Mouse (Mus musculus): ENCODE measurements around the gene Fam196b.
A peak's percentile ranks its signal among the peaks of the same experiment; 100 is the strongest.

The Fam196b gene

GRCm38 (mm10) chr11:34406309-34406708 is 91.7 kb downstream of the Fam196b start:
- DNase-seq (ENCODE audit: low read depth), result no peak

DNA sequence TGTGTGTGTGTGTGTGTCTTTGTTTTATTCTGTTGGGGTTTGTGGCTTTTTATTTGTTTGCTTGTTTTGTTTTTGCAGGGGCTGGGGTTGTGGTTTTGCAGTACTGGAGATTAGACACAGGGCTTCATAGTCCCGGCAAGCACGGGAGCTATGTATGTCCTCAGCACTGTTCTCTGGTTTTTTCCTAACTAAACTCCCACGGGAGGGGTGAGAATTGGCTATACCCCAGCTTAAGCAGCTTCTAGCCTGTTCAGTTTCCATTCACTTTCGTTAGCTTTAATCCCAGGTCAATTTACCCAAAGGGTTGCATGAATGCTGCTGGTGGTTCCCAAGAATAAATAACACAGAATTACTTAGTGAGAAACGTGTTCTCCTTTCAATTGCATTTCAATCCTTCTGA is 92.2 kb downstream of the Fam196b start:
- no peak for DNase-seq (ENCODE audit: low read depth)

DNA sequence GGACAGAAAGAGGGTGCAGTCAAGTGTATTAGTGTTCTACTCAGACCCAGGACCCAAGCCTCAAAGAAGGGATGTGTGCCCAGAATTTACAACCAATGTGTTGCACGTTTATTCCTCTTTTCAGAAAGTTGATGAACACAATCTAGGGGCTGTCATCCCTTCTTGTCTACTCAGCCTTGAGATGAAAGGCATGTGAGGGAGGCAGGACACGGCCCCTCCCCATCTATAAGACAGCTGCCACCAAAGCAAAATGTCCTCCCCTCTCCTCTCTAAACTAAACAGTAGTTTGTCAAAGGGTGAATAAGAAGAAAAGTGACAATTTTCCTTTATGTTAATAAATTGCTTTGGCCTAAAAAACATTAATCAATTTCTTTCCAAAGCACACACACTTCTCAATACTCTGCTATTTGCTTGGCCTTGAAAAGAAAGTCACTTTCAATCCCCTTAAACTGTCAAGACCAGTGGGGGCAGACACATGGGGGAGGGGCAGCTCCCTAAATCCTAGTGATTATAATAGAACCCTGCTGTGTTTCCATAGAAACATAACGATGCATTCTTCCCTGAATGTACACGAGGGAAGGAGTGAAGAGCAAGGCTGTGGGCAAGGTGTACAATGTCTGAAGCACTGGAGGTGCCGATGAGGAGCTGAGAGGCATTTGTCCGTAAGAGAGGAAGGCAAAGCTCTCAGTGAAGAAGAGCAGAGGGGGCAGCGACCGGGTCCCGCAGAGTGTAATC is 101.4 kb downstream of the Fam196b start:
- DNase-seq (ENCODE audit: low read depth), result no peak

DNA sequence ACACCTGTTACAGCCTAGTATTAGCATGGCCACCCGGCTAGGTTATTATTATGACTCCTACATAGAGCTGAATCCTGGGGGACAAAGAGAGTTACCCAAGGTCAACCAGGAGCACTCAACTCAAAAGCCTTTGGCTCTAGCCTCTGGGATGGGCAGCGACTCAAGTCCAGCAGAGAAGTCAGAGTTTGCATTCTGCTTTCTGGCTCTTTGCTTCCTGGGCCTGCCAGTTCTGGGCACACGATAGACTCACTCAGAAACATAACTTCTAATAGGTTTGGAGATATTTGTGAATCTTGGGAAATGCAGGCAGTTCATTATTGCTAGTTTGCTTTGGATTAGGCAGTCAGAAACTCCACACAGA is 102.0 kb downstream of the Fam196b start:
- no peak for DNase-seq (ENCODE audit: low read depth)

- no peak for DNase-seq (ENCODE audit: low read depth)
These were observed 106.4 kb downstream of the Fam196b start for GRCm38 (mm10) chr11:34421061-34421460.

DNA sequence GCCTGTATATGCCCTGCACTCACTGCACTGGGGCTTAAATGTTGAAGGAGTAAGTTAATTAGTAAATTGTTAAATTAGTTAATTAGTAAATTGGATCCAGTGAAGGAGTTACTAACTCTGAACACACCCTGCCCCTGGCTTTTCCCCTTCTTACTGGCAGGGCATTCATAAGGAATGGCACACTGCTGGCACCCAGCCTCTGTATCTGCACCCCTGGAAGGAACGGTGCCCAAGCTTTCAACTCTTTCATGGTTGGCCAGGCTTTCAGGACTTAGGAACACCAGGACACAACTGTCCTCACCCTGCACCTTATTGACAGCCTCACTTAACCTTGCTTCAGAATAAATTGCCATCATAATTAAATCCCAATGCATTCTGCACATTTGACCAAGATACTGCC is 109.9 kb downstream of the Fam196b start:
- no peak for DNase-seq (ENCODE audit: low read depth)

GRCm38 (mm10) chr11:34427212-34427611 is 112.6 kb downstream of the Fam196b start:
- DNase-seq (ENCODE audit: low read depth), result no peak

GRCm38 (mm10) chr11:34430940-34431339 is 116.3 kb downstream of the Fam196b start:
- DNase-seq (ENCODE audit: low read depth), result no peak

- DNase-seq (ENCODE audit: low read depth), result no peak
These were observed 116.7 kb downstream of the Fam196b start for GRCm38 (mm10) chr11:34431371-34431770.

DNA sequence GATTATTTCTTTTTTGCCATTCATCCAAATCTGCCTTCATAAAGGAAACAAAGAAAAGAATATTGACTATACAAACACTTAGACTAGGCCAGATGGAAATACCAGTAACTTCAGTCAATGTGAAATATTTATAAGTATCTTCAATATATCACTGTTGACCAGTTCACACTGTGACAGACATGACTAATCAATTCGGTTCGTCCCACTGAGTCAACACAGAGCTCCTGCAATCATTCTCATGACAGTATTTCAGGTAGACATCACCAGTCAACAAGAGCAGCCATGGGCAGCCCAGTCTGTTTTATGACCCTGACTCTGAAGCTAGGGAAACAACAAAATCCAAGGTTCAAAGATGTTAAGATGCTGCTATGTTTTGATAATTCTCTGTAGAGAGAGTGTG is 117.4 kb downstream of the Fam196b start:
- no peak for DNase-seq (ENCODE audit: low read depth)

DNA sequence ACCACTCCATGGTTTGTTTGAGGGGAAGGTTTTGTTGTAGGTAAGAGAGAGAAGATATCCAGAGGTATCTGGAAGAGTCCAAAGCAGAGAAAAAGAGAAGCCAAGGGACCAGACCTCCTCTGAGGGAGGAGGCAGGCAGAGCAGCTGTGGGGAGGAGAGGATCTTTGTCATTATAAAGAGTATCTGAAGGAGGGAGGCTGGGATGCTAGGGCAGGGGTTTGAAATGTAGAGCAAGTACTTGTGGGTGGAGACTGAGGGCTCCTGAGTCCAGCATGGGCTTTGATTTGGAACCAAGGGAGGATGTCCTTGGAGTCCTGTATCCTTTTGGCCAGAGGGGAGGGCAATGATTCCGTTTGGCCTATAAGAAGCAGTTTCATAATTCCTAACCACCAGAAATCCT is 122.8 kb downstream of the Fam196b start:
- no peak for DNase-seq (ENCODE audit: low read depth)

DNA sequence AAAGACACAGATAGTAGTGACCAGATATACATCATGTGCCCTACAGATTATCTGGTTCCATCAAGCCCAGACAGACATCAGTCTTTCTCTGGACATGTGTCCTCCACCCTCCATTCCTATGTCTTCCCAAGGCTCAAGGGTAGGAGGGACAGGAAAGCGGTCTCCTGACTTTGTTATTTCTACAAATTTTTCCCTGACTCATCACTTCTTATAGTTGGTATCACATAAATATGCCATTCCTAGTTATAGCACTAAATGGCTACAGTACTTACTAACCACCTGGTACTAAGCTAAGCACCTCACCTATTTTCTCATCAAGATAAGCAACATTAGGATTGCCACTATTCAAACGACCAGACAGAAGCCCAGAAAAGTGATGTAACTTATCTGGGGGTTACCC is 123.8 kb downstream of the Fam196b start:
- DNase-seq (ENCODE audit: low read depth), result no peak

GRCm38 (mm10) chr11:34447891-34448290 is 133.3 kb downstream of the Fam196b start:
- peak; percentile 46 for DNase-seq (ENCODE audit: low read depth)

GRCm38 (mm10) chr11:34449944-34450343 is 135.3 kb downstream of the Fam196b start:
- no peak for DNase-seq (ENCODE audit: low read depth)

DNA sequence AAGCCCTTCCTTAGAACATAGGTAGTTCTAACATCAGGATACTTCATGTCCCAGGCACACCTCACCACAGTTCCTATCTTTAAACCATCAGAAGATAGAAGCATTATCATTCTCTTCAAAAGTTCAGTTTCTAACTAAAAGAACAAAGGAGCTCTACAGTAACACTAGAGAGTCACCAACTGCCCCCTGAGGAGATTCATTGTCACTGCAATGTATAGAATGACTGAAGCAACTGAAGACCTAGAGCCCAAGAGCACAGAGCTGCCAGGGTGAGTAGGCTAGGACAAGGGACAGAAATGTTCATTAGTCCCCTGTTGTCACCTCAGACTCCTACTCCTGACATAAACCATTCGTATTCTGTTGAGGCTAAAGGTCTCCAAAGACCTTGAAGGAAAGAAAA is 152.4 kb downstream of the Fam196b start:
- peak; percentile 30 for DNase-seq (ENCODE audit: low read depth)

DNA sequence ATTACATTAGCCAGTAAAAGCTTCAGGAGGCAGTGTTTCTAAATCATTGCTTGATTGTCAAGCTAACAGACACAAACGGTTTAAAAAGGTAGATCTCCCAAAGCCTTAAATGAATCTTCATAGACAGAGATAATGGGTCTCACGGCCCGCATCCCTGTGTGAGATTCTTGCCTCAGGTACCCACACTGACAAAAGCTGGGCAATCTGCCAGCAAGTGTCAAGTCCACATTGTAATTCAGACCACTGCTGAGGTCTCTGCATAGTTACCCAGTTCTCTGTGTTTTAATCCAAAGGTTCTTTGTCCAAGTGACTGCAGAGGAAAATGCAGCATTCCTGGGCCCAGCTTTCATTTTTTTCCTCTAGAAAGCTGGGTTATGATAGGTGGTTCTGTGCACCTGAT is 153.9 kb downstream of the Fam196b start:
- DNase-seq (ENCODE audit: low read depth), result no peak

DNA sequence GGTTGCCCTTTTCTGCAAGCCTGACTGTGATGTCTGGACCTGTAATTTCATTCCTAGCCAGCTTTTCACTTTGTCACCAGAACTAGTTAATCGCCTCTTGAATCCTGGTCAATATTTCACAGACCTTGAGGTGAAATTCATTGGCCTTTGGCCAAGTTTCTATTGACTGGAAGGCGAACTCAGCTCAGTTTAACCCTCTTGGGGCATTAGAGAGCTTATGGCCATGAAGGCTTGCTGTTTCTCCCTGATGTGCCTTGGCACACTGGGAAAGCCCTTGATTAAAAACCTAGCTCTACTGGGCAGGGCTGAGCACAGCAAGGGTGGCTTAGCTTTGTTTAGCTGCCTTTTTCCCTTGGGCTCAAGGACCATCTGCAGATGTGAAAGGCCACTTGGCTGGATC is 155.2 kb downstream of the Fam196b start:
- DNase-seq (ENCODE audit: low read depth), result no peak

Data from induced T-regulatory cell, adult 2 months (primary cell).